Mouse (Mus musculus) limb, embryonic 14.5 days (tissue): ENCODE measurements around the gene Wasf2. TPM values are rescaled to one million over a fixed set of nuclear protein-coding genes. Genes with fewer than 3 reads are reported as not detected.

Experiments used
- ATAC-seq: fragments of 200-750 bp; cut with Nextera tagmentation; 2 replicates; pipeline ENCODE4 v1.8.0; 2017; ENCODE audit warnings: low read depth, moderate number of reproducible peaks, moderate TSS enrichment; ENCODE audit not compliant: low FRiP score
- DNase-seq: peaks from one replicate; pipeline ENCODE4 v3.0.0-alpha.2; 2015; ENCODE audit warnings: low spot score
- H3K27ac ChIP-seq: fragments of 300-500 bp; sonication (generic); replicated peaks from 2 replicates; pipeline ENCODE4 v1.5.1; 2014; ENCODE audit warnings: low read depth, mild to moderate bottlenecking, low read length, moderate library complexity, mixed read lengths
- H3K27me3 ChIP-seq: fragments of 300-500 bp; sonication (generic); 2 replicates; pipeline ENCODE4 v1.6.1; 2014; ENCODE audit warnings: low read length, mixed read lengths; ENCODE audit not compliant: control insufficient read depth, insufficient read depth
- H3K36me3 ChIP-seq: fragments of 300-500 bp; sonication (generic); 2 replicates; pipeline ENCODE4 v1.6.1; 2014; ENCODE audit warnings: mild to moderate bottlenecking, low read length, moderate library complexity, mixed read lengths; ENCODE audit not compliant: control insufficient read depth, insufficient read depth
- H3K4me1 ChIP-seq: fragments of 300-500 bp; sonication (generic); 2 replicates; pipeline ENCODE4 v1.6.1; 2014; ENCODE audit warnings: antibody characterized with exemption, low read length, mixed read lengths; ENCODE audit not compliant: control insufficient read depth, insufficient read depth
- H3K4me2 ChIP-seq: fragments of 300-500 bp; sonication (generic); replicated peaks from 2 replicates; pipeline ENCODE4 v1.6.1; 2014; ENCODE audit warnings: low read depth, mild to moderate bottlenecking, low read length, moderate library complexity; ENCODE audit not compliant: severe bottlenecking
- H3K4me3 ChIP-seq: fragments of 300-500 bp; sonication (generic); replicated peaks from 2 replicates; pipeline ENCODE4 v1.5.1; 2014; ENCODE audit warnings: low read length
- H3K9ac ChIP-seq: fragments of 300-500 bp; sonication (generic); 2 replicates; pipeline ENCODE4 v1.6.1; 2014; ENCODE audit warnings: mild to moderate bottlenecking, low read depth, low read length, moderate library complexity; ENCODE audit not compliant: severe bottlenecking
- H3K9me3 ChIP-seq: fragments of 300-500 bp; sonication (generic); 2 replicates; pipeline ENCODE4 v1.6.1; 2016; ENCODE audit warnings: low read length; ENCODE audit not compliant: control insufficient read depth
- POLR2A ChIP-seq: fragments of 200-500 bp; IDR thresholded peaks from 2 replicates; pipeline ENCODE4 v1.8.0; 2012; ENCODE audit warnings: inconsistent platforms, mild to moderate bottlenecking, moderate library complexity, borderline replicate concordance; ENCODE audit not compliant: insufficient read depth, insufficient read length; ENCODE audit errors: extremely low read depth
- WGBS: fragments of 180-500 bp; shearing (Covaris S2); extraction: QIAGEN DNeasy Blood & Tissue Kit; methylation state at CpG from one replicate; pipeline ENCODE4 v1.1.7; 2014; 5-methylcytosine and 5-hydroxymethylcytosine counted together
- polyA plus RNA-seq, 2 experiments: library from polyadenylated mRNA; depleted of rRNA in 1 of 2; stranded (reverse) in 1 of 2; unstranded in 1 of 2; fragments of >200 nt; fragmentation: Nextera tagmentation in 1 of 2; extraction: Ambion mirVana in 1 of 2; gene quantifications; 2 replicates each; pipeline versions ENCODE4 v1.2.1 to v1.2.3; 2012 to 2014

Gene Wasf2
- polyA plus RNA-seq, 2 experiments = 62.0 to 92.2 TPM

DNA sequence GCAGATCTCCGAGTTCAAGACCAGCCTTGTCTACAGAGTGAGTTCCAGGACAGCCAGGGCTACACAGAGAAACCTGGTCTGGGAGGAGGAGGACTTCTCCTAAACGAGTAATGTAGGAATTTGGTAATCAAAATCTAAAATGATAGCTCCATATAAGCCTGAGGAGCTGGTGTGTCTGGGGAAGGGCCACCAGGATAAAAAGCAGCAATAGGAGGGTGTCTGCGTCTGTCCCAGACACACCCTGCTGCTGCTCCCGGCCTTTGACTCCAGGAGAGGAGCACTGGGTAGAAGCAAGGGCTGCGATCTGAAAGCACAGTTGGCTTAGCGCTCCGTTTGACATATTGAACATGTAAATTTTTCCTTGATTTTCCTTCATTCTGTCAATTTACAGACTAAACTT lies 45.0 kb downstream of the Wasf2 start:
- Histone ChIP-seq H3K4me3 (no peak overlapping the region), H3K9ac (no peak overlapping the region), H3K36me3 (peaks cover 23% of the 10 kb centered on the region), H3K27ac (no peak overlapping the region), H3K4me2 (no peak overlapping the region), H3K27me3 (no peaks in the 10 kb centered on the region), H3K4me1 (peaks cover 24% of the 10 kb centered on the region), H3K9me3 (no peaks in the 10 kb centered on the region)
- 84% methylated on average over 7 of the region's 7 CpGs for WGBS
- no peak for TF ChIP-seq POLR2A
- DNase-seq (no peak), ATAC-seq (no peak)

DNA sequence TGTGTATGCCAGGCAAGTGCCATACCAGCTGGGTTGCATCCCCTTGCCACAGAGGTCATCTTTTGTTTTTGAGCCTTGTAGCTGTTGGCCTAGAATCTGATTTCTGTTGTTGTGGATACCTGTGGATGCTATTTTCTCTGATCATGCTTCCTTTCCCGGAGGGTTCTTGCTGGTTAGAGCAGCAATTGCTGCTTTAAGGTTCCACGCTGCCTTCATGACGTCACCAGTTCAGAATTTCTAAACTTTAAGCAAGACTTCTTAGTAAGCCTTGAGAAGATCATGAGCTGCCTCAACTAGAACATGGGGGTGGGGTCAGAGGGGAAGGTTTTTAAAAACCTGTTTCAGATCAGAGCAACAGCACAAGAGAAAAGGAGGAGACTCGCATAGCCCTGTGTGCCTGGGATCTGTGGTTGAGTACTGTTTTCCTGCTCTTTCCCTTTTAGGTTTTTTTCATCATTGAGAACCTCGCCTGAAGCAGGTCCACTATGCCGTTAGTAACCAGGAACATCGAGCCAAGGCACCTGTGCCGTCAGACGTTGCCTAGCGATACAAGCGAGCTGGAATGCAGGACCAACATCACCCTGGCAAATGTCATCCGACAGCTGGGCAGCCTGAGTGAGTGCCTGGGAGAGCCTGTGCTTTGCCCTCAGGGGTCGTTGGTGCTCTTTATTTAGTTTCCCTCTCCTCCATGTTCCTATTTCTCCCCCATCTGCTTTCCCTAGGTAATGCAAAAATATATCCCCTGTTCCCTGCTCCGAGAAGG lies 45.9 kb downstream of the Wasf2 start:
- no peak overlapping the region for H3K4me2 ChIP-seq
- DNase-seq (peak; percentile 48), ATAC-seq (peak; percentile 57; the same call in 1 of the 2 replicates)
- peaks cover 17% of the 10 kb centered on the region for H3K4me1 ChIP-seq
- H3K27ac ChIP-seq = peak overlapping the region; percentile 58; the same call in 1 of the 2 replicates
- no peak for TF ChIP-seq POLR2A
- 28% methylated on average over 14 of the region's 14 CpGs for WGBS
- no peak overlapping the region for H3K4me3 ChIP-seq
- H3K27me3 ChIP-seq = no peaks in the 10 kb centered on the region
- H3K36me3 ChIP-seq = peaks cover 28% of the 10 kb centered on the region
- no peaks in the 10 kb centered on the region for H3K9me3 ChIP-seq
- no peak overlapping the region for H3K9ac ChIP-seq

DNA sequence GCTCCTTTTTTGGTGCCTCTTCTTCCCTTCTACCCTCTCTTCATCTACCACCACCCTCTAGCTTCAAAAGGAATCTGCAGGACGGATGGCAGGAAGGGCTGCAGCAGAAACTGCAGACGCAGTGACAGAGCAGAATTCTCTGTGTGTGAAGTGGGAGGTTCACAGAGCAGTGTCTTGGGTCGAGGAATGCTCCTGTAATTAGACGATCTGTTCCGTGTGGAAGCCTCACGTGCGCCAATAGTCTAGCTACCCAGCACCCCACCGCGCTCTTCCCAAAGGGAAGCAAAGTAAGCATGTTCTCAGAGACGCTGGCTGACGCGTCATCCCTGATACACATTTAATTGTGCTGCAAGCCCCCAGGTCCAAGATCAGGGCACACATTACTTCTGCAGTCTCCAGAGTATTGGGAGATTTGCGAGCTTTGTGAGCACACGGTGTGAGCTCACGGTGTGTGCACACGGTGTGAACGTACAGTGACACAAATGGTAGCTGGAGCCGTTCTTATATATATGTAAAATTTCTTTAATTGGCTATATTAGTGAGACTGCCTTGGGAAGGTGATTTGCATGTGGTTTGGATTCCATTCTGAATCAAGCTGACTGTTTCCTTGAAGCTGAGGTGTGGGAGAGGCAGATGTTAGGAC lies 46.6 kb downstream of the Wasf2 start:
- Histone ChIP-seq H3K9ac (no peak overlapping the region), H3K27ac (no peak overlapping the region; the same call in 1 of the 2 replicates), H3K4me3 (no peak overlapping the region), H3K4me1 (peaks cover 17% of the 10 kb centered on the region), H3K4me2 (no peak overlapping the region), H3K27me3 (no peaks in the 10 kb centered on the region), H3K36me3 (peaks cover 29% of the 10 kb centered on the region), H3K9me3 (no peaks in the 10 kb centered on the region)
- WGBS = 64% methylated on average over 18 of the region's 18 CpGs
- no peak for TF ChIP-seq POLR2A
- ATAC-seq (no peak), DNase-seq (no peak)

DNA sequence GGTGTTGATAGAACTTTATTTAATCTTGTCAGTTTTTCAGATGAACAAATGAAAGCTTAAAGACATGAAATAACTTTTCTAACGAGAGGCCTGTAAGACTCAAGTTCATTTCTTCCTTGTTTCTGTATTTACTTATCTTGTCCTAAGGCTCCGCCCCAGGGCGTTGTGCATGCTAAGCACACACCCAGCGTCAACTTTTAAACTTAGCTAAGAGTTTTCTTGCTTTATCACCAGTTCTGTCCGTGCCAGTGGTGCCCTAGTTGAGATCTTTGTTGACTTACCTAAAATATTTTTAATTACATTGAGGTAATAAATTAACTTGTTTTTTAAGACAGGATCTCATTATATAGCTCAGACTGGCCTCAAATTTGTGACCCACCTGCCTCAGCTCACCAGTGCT lies 48.0 kb downstream of the Wasf2 start:
- no peak overlapping the region for H3K4me2 ChIP-seq
- H3K27ac ChIP-seq = no peak overlapping the region
- no peaks in the 10 kb centered on the region for H3K9me3 ChIP-seq
- no peak overlapping the region for H3K9ac ChIP-seq
- no peak overlapping the region for H3K4me3 ChIP-seq
- WGBS = 83% methylated on average over 5 of the region's 5 CpGs
- H3K4me1 ChIP-seq = peaks cover 15% of the 10 kb centered on the region
- ATAC-seq (no peak), DNase-seq (no peak)
- no peaks in the 10 kb centered on the region for H3K27me3 ChIP-seq
- peaks cover 32% of the 10 kb centered on the region for H3K36me3 ChIP-seq
- no peak for TF ChIP-seq POLR2A

DNA sequence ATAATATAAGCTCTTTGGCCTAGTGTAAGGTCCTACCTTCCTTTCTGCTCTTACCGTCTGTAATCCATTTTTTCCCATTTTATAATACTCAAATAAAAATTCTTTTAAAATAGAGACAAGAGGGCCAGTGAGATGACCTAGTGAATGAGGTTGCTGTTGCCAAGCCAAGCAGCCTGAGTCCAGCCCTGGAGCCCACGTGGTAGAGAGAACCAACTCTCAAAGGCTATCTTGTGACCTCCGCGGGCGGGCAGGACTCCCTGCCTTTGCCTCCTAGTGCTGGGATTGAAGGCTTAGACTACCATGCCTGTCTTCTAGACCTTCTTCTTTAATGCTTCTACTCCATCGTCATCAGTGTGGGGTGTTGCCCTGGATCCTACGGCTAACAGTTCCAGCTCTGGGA lies 49.0 kb downstream of the Wasf2 start:
- Histone ChIP-seq H3K9ac (no peak overlapping the region), H3K36me3 (peaks cover 32% of the 10 kb centered on the region), H3K9me3 (no peaks in the 10 kb centered on the region), H3K4me3 (no peak overlapping the region), H3K4me1 (peaks cover 24% of the 10 kb centered on the region), H3K4me2 (no peak overlapping the region), H3K27me3 (no peaks in the 10 kb centered on the region), H3K27ac (no peak overlapping the region)
- WGBS = 88% methylated on average over 7 of the region's 7 CpGs
- DNase-seq (no peak), ATAC-seq (no peak)
- TF ChIP-seq POLR2A = no peak
